Mouse (Mus musculus): Measurements from ENCODE around the gene Tcaf2. TPM values are rescaled to one million over a fixed set of nuclear protein-coding genes. Genes with fewer than 3 reads are reported as not detected.

The Tcaf2 gene
- 2.3 and 2.8 TPM in 2 replicates for polyA plus RNA-seq (2015; fragmentation: Nextera tagmentation; extraction: Ambion mirVana)

DNA sequence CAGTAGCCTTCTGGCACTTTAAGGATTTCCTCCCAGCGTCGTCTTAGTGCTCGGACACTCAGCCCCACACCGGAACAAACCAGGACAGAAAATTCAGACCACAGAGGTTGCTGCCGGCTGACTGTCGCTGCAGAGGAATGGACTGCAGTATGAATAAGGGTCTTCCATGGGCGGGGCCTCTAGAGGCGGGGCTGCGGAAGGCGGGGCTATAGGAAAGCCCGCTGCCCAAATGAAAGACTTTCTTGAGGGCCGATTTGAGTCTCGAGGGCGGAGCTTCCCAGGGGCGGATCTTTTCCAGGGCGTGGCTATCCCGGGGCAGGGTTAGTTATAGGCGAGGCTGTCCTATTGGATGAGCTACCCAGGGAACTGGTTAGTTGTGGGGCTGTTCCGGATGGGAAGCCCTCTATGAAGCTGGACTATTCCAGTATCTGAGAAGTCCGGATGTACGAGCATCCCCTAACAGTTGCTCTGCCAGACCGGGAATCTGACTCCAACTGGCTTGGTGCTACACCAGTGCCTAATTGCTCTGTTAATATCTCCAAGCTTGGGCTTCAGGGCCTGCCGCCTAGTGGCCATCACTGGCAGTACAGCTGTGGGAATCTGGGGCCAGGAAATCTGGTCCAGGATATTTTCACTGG, at the start of gene Tcaf2:
TSS of gene Tcaf2 (minus strand) at position 343 of the 638 bp plus-strand sequence.
- H3K36me3 ChIP-seq = no peaks in the 10 kb centered on the region
- no peak within 1 kb of the TSS for H3K27ac ChIP-seq (replicated peaks)
- H3K4me2 ChIP-seq = peak within 1 kb of the TSS; percentile 75
- H3K9me3 ChIP-seq = no peaks in the 10 kb centered on the region
- H3K4me1 ChIP-seq = no peaks in the 10 kb centered on the region
- ATAC-seq (ENCODE audit: extremely low read depth, insufficient number of reproducible peaks, low FRiP score, low TSS enrichment) = peak; percentile 89
- H3K4me3 ChIP-seq = peak within 1 kb of the TSS; percentile 56
- no peaks in the 10 kb centered on the region for H3K27me3 ChIP-seq (replicated peaks)
- peak within 1 kb of the TSS; percentile 70 for H3K9ac ChIP-seq
- 1% methylated on average over 23 of the region's 23 CpGs for WGBS

DNA sequence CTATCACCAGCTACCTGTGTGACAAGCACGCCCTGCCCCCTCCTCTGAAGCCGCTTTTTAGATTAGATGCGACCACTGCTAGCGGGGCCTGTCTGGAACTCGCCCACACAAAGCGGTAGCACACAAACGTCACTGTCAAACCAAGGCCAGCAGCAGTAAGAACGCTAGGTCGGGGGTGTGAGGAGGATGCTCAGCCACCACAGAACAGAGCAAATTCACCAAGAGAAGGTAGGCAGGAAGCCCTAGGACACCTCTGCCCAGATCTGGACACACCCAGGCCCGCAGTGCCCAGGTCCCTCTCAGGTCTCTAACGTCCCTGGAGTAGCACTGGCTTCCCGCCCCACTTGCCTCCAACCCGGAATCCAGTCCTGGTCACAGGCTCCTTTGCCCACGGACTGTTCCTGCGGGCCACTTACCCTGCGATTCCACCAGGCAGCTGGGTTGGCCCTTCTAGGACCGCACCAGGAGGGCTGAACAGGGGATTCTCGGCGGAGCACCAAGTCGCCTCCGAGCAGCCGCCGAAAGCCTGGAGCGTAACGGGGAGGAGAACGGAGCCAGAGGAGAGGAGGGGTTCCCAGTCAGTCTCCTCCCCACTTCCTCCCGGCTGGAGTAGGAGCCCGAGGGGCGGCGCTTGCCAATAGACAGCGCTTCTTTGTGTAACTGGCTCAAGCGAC, 47.6 kb upstream of the Tcaf2 start:
- Histone ChIP-seq H3K9me3 (no peaks in the 10 kb centered on the region), H3K9ac (peak overlapping the region; percentile 90), H3K4me1 (peaks cover 14% of the 10 kb centered on the region), H3K4me2 (peak overlapping the region; percentile 89), H3K27me3 (replicated peaks) (no peaks in the 10 kb centered on the region), H3K36me3 (peaks cover 27% of the 10 kb centered on the region), H3K27ac (replicated peaks) (peak overlapping the region; percentile 96), H3K4me3 (peak overlapping the region; percentile 78)
- peak; percentile 81; the same call in 1 of the 2 replicates for ATAC-seq (ENCODE audit: extremely low read depth, insufficient number of reproducible peaks, low FRiP score, low TSS enrichment)
- under 1% methylated on average over 32 of the region's 32 CpGs for WGBS

DNA sequence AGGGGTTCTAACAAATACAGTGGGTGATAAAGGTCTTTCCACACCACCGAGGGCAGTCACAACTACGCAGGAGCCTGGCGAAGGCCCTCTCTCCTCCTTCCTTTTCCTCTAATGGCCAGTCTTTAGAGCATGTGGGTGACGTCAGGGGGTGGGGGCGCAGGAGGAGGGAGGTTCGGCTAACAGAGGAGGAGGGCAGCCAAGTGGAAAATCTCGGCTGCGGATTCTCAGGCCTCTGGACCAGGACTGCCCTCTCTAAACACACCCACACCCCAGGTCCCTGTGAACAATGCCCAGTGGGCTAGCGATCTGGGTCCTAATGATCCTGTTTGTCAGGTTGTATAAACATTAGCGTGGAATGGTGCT, 47.1 kb upstream of the Tcaf2 start:
- Histone ChIP-seq H3K27ac (replicated peaks) (peak overlapping the region; percentile 96), H3K9ac (peak overlapping the region; percentile 90), H3K9me3 (no peaks in the 10 kb centered on the region), H3K27me3 (replicated peaks) (no peaks in the 10 kb centered on the region), H3K4me1 (peaks cover 14% of the 10 kb centered on the region), H3K36me3 (peaks cover 27% of the 10 kb centered on the region), H3K4me3 (peak overlapping the region; percentile 78), H3K4me2 (peak overlapping the region; percentile 89)
- 1% methylated on average over 10 of the region's 10 CpGs for WGBS
- ATAC-seq (ENCODE audit: extremely low read depth, insufficient number of reproducible peaks, low FRiP score, low TSS enrichment) = peak; percentile 66; the same call in 1 of the 2 replicates

DNA sequence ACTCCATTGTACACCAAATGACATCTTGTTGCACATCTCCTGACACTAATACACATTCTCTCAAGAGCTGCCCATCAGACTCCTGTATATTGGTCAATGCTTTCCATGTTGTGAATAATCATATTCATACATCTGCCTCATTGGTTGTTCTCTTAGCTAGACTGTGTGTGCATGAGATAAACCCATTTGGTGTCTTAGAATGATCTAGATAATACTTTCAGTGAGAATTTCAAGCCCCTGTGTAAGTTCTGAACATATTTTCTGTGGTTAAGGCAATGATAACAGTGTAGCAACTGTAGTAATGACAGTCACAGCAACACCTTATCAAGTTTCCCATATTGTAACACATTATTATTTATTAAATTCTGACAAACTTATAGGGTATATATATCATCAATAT, 44.7 kb upstream of the Tcaf2 start:
- Histone ChIP-seq H3K27ac (replicated peaks) (no peak overlapping the region), H3K4me3 (no peak overlapping the region), H3K36me3 (peaks cover 36% of the 10 kb centered on the region), H3K27me3 (replicated peaks) (no peaks in the 10 kb centered on the region), H3K9ac (no peak overlapping the region), H3K4me2 (no peak overlapping the region), H3K4me1 (peaks cover 14% of the 10 kb centered on the region), H3K9me3 (no peaks in the 10 kb centered on the region)
- ATAC-seq (ENCODE audit: extremely low read depth, insufficient number of reproducible peaks, low FRiP score, low TSS enrichment) = no peak

DNA sequence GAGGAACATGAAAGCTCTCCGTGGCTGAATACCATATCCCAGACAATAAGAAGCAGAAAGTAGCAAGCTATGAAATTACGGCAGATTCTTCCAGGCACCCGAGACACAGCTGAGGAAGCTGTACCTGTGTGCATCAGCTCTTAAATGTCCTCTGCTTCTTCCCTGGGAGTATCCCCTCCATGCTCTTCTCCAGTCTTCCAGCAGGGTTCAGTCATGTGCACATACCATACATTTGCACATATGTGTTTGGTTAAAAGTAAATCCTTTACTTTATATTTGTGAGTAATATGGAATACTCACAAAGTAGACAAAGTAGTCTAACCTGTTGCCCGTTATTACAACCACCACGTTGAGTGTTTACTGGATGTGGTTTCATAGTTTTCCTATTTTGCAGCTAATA, 42.9 kb upstream of the Tcaf2 start:
- no peaks in the 10 kb centered on the region for H3K27me3 ChIP-seq (replicated peaks)
- H3K4me2 ChIP-seq = no peak overlapping the region
- peaks cover 9% of the 10 kb centered on the region for H3K4me1 ChIP-seq
- H3K9me3 ChIP-seq = no peaks in the 10 kb centered on the region
- H3K4me3 ChIP-seq = no peak overlapping the region
- no peak overlapping the region for H3K9ac ChIP-seq
- H3K27ac ChIP-seq (replicated peaks) = no peak overlapping the region
- ATAC-seq (ENCODE audit: extremely low read depth, insufficient number of reproducible peaks, low FRiP score, low TSS enrichment) = no peak
- H3K36me3 ChIP-seq = peaks cover 49% of the 10 kb centered on the region
- WGBS = 78% methylated on average over 5 of the region's 5 CpGs

DNA sequence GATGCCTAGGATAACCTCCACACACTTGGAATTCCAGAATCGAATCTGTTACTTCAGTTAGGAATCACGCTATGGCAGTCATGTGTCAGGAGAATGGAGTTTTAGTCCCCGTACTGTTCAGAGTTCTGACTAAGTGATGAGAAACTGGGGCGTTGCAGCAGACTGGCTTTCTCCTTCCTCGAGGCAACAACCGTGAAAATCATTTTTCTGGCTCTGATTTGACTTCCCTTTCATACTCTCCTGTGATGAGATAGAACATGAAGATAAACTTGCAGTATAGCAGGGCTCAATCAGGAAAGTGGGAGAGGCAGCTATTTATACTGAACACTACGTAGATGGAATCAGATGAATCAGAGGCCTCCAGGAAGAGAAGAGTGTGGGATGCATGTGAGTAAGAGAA, 35.0 kb upstream of the Tcaf2 start:
- ATAC-seq (ENCODE audit: extremely low read depth, insufficient number of reproducible peaks, low FRiP score, low TSS enrichment) = no peak
- no peaks in the 10 kb centered on the region for H3K4me1 ChIP-seq
- no peak overlapping the region for H3K27ac ChIP-seq (replicated peaks)
- 72% methylated on average over 7 of the region's 7 CpGs for WGBS
- peaks cover 81% of the 10 kb centered on the region for H3K36me3 ChIP-seq
- no peaks in the 10 kb centered on the region for H3K9me3 ChIP-seq
- no peaks in the 10 kb centered on the region for H3K27me3 ChIP-seq (replicated peaks)
- H3K4me3 ChIP-seq = no peak overlapping the region
- H3K4me2 ChIP-seq = no peak overlapping the region
- H3K9ac ChIP-seq = no peak overlapping the region

DNA sequence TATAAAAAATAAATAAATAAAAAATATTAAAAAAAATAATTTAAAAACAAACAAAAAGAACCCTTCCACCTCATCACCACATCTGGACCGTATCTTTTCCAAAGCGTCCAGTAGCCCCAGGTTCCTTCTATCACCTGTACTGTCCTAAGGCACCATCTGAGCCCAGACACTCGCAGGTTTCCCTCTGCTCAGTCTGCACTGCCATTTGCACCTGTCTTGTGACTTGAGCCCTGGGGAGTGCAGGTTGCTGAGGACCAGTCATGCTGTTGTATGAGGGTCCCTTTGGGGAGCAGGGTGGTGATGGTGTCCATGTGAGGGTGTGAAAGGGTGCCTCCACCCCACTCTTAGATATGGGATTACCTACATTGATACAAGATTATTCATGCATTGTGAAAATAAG, 31.0 kb upstream of the Tcaf2 start:
- no peak; the same call in 1 of the 2 replicates for ATAC-seq (ENCODE audit: extremely low read depth, insufficient number of reproducible peaks, low FRiP score, low TSS enrichment)
- Histone ChIP-seq H3K4me1 (no peaks in the 10 kb centered on the region), H3K36me3 (peaks cover 89% of the 10 kb centered on the region), H3K9me3 (no peaks in the 10 kb centered on the region), H3K9ac (no peak overlapping the region), H3K27me3 (replicated peaks) (no peaks in the 10 kb centered on the region), H3K4me2 (no peak overlapping the region), H3K27ac (replicated peaks) (no peak overlapping the region), H3K4me3 (no peak overlapping the region)
- WGBS = 88% methylated on average over 3 of the region's 3 CpGs

DNA sequence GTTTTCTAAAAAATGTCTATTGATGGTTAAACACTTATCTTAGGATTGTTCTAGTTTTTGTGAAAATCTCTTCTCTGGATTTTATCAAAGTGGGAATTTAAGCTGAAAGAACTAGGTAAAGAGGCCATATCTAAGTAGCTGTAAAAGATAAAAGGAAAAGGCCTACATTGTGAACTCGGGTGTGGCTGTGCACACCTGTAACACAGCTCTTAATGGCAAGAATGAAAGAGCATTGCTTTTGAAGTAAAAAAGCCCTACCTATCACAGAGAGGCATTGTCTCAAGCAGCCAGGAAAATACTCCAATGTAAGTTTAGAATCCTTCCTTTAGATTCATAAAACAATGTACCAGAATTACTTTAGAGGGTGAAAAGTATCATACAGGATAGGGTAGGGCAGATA, 26.7 kb upstream of the Tcaf2 start:
- Histone ChIP-seq H3K4me1 (no peaks in the 10 kb centered on the region), H3K27me3 (replicated peaks) (no peaks in the 10 kb centered on the region), H3K9ac (no peak overlapping the region), H3K4me2 (no peak overlapping the region), H3K27ac (replicated peaks) (no peak overlapping the region), H3K36me3 (peaks cover 62% of the 10 kb centered on the region), H3K4me3 (no peak overlapping the region), H3K9me3 (no peaks in the 10 kb centered on the region)
- no peak for ATAC-seq (ENCODE audit: extremely low read depth, insufficient number of reproducible peaks, low FRiP score, low TSS enrichment)
- WGBS = 73% methylated on average over 1 of the region's 1 CpGs

DNA sequence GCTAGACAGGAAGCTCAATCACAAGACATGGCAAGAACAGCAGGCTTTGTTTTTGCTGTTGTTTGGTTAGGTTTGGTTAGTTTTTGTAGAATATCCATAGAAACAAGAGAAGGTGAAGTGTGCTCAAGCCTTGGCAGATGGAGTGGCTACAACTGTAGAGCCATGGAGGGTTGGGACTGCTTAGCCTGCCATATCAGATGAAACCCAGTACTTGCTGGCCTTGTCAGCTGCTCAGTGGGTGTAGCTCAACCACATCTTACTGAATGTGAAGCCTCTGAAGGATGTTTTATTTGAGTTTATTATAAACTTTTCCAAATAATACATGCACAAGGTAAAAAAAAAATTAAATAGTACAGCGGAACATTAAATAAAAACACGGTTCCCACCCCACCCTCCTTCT, 22.7 kb upstream of the Tcaf2 start:
- no peak for ATAC-seq (ENCODE audit: extremely low read depth, insufficient number of reproducible peaks, low FRiP score, low TSS enrichment)
- no peak overlapping the region for H3K27ac ChIP-seq (replicated peaks)
- H3K9me3 ChIP-seq = no peaks in the 10 kb centered on the region
- H3K4me2 ChIP-seq = no peak overlapping the region
- H3K4me3 ChIP-seq = no peak overlapping the region
- WGBS = 78% methylated on average over 2 of the region's 2 CpGs
- H3K27me3 ChIP-seq (replicated peaks) = no peaks in the 10 kb centered on the region
- H3K4me1 ChIP-seq = no peaks in the 10 kb centered on the region
- peaks cover 22% of the 10 kb centered on the region for H3K36me3 ChIP-seq
- H3K9ac ChIP-seq = no peak overlapping the region

DNA sequence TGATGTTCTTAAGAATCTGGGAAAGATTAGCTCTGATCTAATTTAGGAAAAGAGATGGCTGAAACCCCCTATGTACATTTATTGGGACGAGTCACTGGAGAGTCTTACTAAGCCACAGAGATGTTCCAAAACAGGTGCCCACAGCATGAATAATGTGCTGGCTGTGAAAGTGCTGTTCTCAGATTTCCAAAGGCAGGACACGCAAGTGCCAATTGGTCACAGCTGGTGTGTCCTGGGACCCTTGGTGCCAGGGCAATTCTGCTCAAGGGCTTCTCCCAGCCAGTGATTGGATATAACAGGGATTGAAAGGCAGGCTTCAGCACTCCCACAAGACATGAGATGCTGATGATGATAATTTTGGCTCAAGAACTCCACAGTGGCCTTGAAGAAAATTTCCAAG, 16.7 kb upstream of the Tcaf2 start:
- Histone ChIP-seq H3K4me1 (no peaks in the 10 kb centered on the region), H3K27me3 (replicated peaks) (no peaks in the 10 kb centered on the region), H3K27ac (replicated peaks) (no peak overlapping the region), H3K36me3 (no peaks in the 10 kb centered on the region), H3K4me2 (no peak overlapping the region), H3K9ac (no peak overlapping the region), H3K9me3 (no peaks in the 10 kb centered on the region), H3K4me3 (no peak overlapping the region)
- 59% methylated on average over 2 of the region's 2 CpGs for WGBS
- no peak for ATAC-seq (ENCODE audit: extremely low read depth, insufficient number of reproducible peaks, low FRiP score, low TSS enrichment)

DNA sequence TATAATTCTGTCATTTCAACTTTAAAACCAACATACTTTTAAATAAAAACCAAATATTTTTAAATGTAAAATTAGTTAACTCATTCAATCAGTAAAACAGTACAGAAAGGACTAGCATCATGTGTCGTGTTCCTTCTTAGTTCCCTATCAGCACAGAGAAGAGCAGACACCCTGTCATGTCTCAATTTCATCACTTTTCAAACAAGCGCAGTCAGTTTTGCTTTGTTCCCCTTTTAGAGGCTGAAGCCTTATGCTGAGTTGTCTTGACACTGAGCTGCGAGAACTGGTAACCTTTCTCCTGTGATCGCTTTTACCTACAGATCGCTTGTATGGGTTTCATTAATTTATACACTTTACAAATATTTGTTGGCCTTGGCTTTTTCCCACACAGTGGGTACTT, 10.7 kb downstream of the Tcaf2 start:
- WGBS = 59% methylated on average over 5 of the region's 5 CpGs
- H3K4me2 ChIP-seq = no peak overlapping the region
- no peak overlapping the region for H3K27ac ChIP-seq (replicated peaks)
- H3K9ac ChIP-seq = no peak overlapping the region
- no peaks in the 10 kb centered on the region for H3K36me3 ChIP-seq
- H3K9me3 ChIP-seq = no peaks in the 10 kb centered on the region
- H3K4me3 ChIP-seq = no peak overlapping the region
- H3K4me1 ChIP-seq = no peaks in the 10 kb centered on the region
- no peak for ATAC-seq (ENCODE audit: extremely low read depth, insufficient number of reproducible peaks, low FRiP score, low TSS enrichment)
- H3K27me3 ChIP-seq (replicated peaks) = no peaks in the 10 kb centered on the region

DNA sequence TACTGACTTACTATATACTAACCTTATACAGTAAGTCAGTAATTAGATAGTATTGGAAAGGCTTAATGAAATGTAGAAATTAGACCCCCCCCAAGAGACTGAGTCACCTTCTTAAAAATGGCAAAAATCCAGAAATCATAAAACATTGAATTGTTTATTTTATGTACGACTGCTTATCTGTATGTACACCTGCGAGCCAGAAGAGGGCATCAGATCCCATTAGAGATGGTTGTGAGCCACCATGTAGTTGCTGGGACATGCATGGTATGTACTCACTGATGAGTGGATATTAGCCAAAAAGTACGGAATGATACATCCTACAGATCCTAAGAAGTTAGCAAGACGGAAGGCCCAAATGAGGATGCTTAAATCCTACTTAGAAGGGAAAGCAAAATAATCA, 13.7 kb downstream of the Tcaf2 start:
- Histone ChIP-seq H3K27me3 (replicated peaks) (no peaks in the 10 kb centered on the region), H3K9me3 (no peaks in the 10 kb centered on the region), H3K36me3 (no peaks in the 10 kb centered on the region), H3K4me1 (no peaks in the 10 kb centered on the region), H3K4me3 (no peak overlapping the region), H3K4me2 (no peak overlapping the region), H3K9ac (no peak overlapping the region), H3K27ac (replicated peaks) (no peak overlapping the region)
- ATAC-seq (ENCODE audit: extremely low read depth, insufficient number of reproducible peaks, low FRiP score, low TSS enrichment) = no peak
- 69% methylated on average over 4 of the region's 4 CpGs for WGBS

All from heart, embryonic 13.5 days (tissue).